Mouse (Mus musculus): Measurements from ENCODE around the gene Map1s.
A peak's percentile ranks its signal among the peaks of the same experiment; 100 is the strongest.

Map1s gene

DNA sequence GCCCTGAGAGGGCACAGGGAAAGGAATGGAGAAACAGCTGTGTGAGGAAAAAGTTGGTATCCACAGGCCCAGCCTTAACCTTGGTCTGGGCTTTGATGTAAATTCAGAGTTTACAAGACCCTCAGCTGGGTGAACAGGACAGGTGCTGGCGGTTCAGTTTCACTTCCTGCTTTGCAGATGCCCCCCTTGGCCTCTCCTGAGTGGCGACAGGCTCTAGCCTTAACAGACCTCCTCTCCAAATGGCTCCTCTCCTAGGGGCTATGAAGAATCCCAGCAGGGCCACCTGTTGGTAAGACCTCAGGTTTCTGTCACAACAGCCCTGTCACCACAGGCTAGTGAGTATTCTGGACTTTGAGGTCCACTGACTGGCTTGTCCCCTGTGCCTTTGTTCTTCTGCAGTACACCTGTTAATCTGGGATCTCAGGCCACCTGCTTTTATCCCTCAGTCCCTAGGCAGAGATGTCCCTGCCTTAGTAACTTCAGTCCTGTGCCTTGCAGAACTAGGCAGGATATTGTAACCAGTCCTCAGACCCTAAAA is 7.0 kb upstream of the Map1s start:
- no peak for DNase-seq (ENCODE audit: low read depth, low spot score)

GRCm38 (mm10) chr8:70899226-70899625 is 6.5 kb upstream of the Map1s start:
- no peak for DNase-seq (ENCODE audit: low read depth, low spot score)

DNA sequence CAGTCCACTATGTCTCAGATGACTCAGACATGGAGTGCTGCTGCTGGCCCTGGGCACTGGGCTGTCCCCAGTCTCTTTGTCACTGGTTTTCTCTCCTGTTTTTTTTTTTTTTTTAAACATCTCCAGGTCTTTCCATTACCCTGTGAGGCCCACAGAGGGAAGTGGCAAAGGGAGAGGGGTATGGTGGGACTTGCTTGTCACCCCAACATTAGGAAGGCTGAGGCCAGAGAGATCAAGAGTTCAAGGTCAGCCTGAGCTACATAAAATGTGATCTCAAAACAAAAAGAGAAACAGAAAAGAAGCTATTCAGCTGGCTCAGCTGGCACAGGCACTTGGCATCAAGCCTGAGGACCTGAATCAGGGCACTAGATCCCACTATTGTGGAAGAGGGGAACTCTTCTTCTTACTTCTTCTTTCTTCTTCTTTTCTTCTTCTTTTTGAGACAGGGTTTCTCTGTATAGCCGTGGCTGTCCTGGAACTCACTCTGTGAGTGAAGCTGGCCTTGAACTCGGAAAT is 4.8 kb upstream of the Map1s start:
- no peak for DNase-seq (ENCODE audit: low read depth, low spot score)

DNA sequence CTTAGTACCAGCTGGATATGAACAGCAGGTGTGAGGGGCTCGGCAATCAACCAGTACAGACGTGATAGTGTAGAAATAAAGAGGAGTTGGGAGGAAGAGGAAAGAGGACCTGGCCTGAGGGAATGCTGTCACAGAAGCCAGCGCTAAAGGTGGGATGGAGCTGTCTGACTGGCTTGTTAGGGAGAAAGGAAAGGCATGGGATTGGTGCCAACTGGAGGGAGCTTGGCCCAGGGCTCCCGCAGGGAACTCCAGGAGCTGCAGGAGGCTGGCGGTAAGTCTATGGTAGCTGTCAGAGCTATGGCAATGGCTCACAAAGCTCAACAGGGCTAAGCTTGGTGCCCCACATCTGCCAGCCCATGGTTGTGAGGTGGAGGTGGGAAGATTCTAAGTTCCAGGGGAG is 3.5 kb upstream of the Map1s start:
- no peak for DNase-seq (ENCODE audit: low read depth, low spot score)

DNA sequence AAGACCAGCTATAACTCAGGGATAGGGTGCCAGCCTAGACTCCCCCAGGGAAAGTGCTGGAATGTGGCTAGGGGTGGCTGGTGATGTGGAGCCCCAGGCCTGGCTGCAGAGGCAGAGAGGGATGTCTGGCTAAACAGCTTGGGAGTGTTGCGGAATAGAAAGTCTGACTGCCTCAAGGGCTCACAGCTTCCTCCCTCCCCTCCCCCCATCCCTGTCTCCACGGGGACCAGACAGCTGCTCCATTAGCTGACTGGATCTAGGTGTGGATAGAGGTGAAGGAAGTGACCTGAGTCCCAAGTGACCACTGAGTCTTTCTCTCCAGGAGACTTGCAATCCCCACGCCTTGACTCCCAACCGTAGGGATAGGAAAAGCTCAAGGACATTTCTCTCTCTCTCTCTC is 2.6 kb upstream of the Map1s start:
- DNase-seq (ENCODE audit: low read depth, low spot score): no peak

- DNase-seq (ENCODE audit: low read depth, low spot score): no peak
Observed at GRCm38 (mm10) chr8:70903582-70903981, 2.1 kb upstream of the Map1s start.

- no peak for DNase-seq (ENCODE audit: low read depth, low spot score)
Observed at GRCm38 (mm10) chr8:70904532-70904931, 1.2 kb upstream of the Map1s start.

DNA sequence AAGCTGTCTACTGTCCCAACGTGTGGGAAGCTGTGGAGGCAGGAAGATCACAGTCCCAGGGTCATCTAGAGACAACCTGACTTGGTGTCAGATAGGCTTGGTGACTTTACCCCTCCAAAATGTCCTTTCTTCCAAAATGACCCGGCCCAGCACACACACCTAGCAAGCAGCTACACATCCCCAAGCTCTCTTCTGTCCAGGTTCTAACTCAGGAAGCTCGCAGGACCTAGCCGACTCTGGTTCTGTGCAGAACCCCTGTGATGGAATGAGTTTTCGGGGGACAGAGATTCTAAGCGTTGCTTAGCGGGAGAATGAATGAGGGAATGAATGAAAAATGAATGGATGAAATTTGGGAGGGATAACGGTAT is 285 bp upstream of the Map1s start:
- DNase-seq (ENCODE audit: low read depth, low spot score): no peak

- no peak for DNase-seq (ENCODE audit: low read depth, low spot score)
Observed at GRCm38 (mm10) chr8:70907518-70907917, 1.8 kb downstream of the Map1s start.

DNA sequence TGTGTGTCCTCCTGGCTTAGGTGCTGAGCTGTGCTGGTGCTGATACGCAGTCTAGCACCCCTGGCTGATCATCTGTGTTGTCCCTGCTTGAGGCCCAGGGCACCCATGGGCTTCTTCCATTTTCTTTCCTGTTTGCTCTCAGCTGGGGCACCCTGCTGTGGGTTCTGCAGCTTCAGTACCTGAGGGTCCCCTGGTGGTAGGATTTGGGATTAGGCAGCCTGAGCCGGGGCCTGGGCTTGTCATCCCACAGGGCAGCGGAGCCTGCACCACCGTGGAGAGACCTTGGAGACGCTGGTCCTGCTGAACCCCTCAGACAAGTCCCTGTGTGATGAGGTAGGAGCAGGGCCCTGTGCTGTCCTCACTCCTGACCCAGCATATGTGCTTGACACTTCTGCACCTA is 5.9 kb downstream of the Map1s start:
- no peak for DNase-seq (ENCODE audit: low read depth, low spot score)

DNA sequence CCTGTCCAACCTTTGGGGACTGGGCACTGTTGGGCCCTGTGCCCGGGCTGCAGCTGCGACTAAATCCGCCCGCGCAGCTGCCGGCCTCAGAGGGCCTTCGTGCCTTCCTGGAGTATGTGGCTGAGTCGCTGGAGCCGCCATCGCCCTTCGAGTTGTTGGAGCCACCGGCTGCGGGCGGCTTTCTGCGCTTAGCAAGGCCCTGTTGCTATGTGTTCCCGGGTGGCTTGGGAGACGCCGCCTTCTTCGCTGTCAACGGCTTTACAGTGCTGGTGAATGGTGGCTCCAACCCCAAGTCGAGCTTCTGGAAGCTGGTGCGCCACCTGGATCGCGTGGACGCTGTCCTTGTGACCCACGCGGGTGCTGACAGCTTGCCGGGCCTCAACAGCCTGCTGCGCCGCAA is 7.2 kb downstream of the Map1s start:
- DNase-seq (ENCODE audit: low read depth, low spot score): no peak

GRCm38 (mm10) chr8:70913523-70913922 is 7.8 kb downstream of the Map1s start:
- no peak for DNase-seq (ENCODE audit: low read depth, low spot score)

DNA sequence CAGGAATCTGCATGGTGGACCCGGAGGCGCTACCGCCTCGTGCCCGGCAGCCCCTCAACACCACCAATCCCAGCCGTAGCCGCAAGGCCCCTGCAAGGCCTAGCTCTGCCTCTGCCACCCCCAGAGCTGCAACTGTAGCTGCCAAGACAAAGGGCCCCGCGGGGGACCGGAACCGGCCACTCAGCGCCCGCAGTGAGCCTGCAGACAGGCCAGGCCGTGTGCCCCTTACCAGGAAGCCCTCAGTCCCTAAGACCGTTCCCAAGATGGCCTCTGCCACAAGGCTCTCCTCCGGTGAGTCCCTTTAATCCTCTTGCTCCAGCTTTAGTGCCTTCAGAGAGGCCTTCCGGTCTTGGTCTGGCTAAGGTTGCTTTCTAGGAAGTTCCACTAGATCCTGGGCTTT is 9.0 kb downstream of the Map1s start:
- no peak for DNase-seq (ENCODE audit: low read depth, low spot score)

- no peak for DNase-seq (ENCODE audit: low read depth, low spot score)
Observed at GRCm38 (mm10) chr8:70920049-70920922, 14.6 kb downstream of the Map1s start.

DNA sequence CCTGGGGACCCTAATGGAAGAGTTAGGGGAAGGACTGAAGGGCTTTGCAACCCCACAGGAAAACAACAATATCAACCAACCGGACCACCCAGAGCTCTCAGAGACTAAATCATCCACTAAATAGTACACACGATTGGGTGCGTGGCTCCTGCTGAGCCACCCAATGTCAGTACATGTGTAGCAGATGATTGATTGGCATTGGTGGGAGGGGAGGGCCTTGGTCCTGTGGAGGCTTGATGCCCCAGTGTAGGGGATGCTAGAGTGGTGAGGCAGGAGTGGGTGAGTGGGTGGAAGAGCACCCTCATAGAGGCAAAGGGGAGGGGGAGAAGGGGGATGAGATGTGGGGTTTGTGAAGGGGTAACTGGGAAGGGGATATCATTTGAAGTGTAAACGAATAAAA is 18.4 kb downstream of the Map1s start:
- no peak for DNase-seq (ENCODE audit: low read depth, low spot score)

GRCm38 (mm10) chr8:70925754-70926153 is 20.0 kb downstream of the Map1s start:
- DNase-seq (ENCODE audit: low read depth, low spot score): no peak

DNA sequence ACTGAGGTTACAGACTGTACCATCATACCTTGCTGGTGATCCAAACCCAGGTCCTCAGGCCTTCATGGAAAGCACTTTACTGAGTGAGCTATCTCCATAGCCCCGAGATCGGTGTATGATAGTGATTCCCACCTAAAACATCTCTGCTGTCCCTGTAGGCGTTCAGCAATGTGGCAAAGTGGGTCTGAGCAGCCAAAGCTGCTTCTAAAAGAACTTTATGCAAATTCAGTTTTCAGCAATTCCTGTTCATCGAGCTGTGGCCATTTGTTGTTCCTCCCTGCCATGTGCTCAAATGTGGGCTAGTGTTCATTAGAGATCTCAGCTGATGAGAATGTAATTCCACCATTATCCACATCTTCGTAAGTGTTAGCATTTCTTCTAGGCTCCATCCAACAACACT is 20.7 kb downstream of the Map1s start:
- peak; percentile 62 for DNase-seq (ENCODE audit: low read depth, low spot score)

DNA sequence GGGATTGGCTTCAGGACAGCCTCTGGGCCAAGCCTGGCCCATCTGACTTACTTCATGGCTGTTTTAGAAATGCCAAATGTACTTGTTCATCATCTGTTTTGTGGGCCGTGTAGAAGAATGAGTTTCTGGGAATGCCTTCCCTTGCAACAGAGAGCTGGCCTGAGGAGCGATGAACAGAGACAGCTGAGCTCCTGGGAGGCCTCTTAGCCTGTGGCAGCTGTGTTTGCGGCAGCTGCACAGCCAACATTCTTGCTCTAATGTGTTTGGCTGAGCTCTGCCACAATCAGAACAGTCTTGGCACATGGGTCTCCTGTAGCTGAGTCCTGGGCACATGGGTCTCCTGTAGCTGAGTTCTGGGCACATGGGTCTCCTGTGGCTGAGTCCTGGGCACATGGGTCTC is 22.4 kb downstream of the Map1s start:
- DNase-seq (ENCODE audit: low read depth, low spot score): no peak

- DNase-seq (ENCODE audit: low read depth, low spot score): no peak
Observed at GRCm38 (mm10) chr8:70928778-70929322, 23.1 kb downstream of the Map1s start.

GRCm38 (mm10) chr8:70931731-70932130 is 26.0 kb downstream of the Map1s start:
- DNase-seq (ENCODE audit: low read depth, low spot score): no peak

DNA sequence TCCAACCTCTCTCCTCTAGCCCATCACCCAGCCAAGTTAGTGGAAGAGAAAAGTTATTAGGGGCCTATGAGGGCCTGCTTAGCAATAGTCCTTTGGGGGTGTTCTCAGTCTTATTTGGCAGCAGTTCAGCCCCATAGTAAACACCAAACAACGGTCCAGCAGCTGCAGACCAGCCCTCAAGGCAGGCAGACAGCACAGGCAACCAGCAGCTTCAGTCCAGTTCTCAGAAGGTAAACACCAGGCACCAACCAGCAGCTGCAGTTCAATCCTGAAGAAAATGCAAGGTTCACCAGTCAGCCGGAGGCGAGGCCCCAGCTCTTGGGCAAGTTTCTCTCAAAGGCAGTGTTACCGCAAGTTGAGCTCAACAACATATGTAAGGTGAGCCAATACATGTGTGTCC is 27.3 kb downstream of the Map1s start:
- no peak for DNase-seq (ENCODE audit: low read depth, low spot score)

DNA sequence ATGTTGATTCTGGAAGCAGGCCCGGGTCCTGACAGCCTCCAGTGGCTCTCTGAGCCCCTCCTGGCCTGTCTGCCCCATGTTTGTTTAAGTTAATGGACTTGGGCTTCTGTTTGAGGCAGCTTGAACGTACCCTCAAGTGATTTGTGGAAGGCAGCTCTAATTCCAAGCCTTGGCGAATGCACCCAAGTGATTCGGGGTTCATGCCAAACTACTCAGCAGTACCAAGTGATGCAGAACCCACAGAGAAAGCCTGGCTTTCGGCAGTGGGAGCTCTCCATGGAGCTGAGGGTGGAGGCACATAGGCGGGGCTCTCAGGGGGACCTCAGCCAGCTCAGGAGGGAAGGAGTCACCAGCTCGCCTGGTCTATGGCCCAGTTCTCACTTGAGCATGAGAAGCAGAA is 29.1 kb downstream of the Map1s start:
- DNase-seq (ENCODE audit: low read depth, low spot score): peak; percentile 31

- DNase-seq (ENCODE audit: low read depth, low spot score): no peak
Observed at GRCm38 (mm10) chr8:70937200-70937599, 31.5 kb downstream of the Map1s start.

Measured in telencephalon, adult 2 months (tissue).